Mouse (Mus musculus) lung, embryonic 16.5 days (tissue): ENCODE measurements around the gene Nid2. TPM values are rescaled to one million over a fixed set of nuclear protein-coding genes. Genes with fewer than 3 reads are reported as not detected.

Experiments used
- ATAC-seq: fragments of 200-750 bp; cut with Nextera tagmentation; 2 replicates; pipeline ENCODE4 v1.8.0; 2017; ENCODE audit warnings: low read depth, mild to moderate bottlenecking, moderate library complexity
- H3K27ac ChIP-seq: fragments of 300-500 bp; sonication (generic); 2 replicates; pipeline ENCODE4 v1.5.1; 2014; ENCODE audit warnings: mild to moderate bottlenecking, control low read depth, low read length
- H3K27me3 ChIP-seq: fragments of 300-500 bp; sonication (generic); 2 replicates; pipeline ENCODE4 v1.6.1; 2014; ENCODE audit warnings: low read depth, low read length, mixed read lengths; ENCODE audit not compliant: control insufficient read depth, insufficient read depth
- H3K36me3 ChIP-seq: fragments of 300-500 bp; sonication (generic); 2 replicates; pipeline ENCODE4 v1.6.1; 2014; ENCODE audit warnings: low read length; ENCODE audit not compliant: control insufficient read depth, insufficient read depth
- H3K4me1 ChIP-seq: fragments of 300-500 bp; sonication (generic); replicated peaks from 2 replicates; pipeline ENCODE4 v1.6.1; 2014; ENCODE audit warnings: low read length, mixed read lengths; ENCODE audit not compliant: control insufficient read depth, insufficient read depth
- H3K4me2 ChIP-seq: fragments of 300-500 bp; sonication (generic); 2 replicates; pipeline ENCODE4 v1.6.1; 2014; ENCODE audit warnings: low read depth, low read length, control low read depth
- H3K4me3 ChIP-seq: fragments of 300-500 bp; sonication (generic); 2 replicates; pipeline ENCODE4 v1.5.1; 2014; ENCODE audit warnings: mild to moderate bottlenecking, low read length, control low read depth
- H3K9ac ChIP-seq: fragments of 300-500 bp; sonication (generic); 2 replicates; pipeline ENCODE4 v1.6.1; 2014; ENCODE audit warnings: low read length, control low read depth
- H3K9me3 ChIP-seq: fragments of 300-500 bp; sonication (generic); 2 replicates; pipeline ENCODE4 v1.6.1; 2016; ENCODE audit warnings: low read length; ENCODE audit not compliant: control insufficient read depth
- WGBS: fragments of 180-500 bp; shearing (Covaris S2); extraction: QIAGEN DNeasy Blood & Tissue Kit; methylation state at CpG from one replicate; pipeline ENCODE4 v1.1.7; 2014; 5-methylcytosine and 5-hydroxymethylcytosine counted together
- polyA plus RNA-seq: library from polyadenylated mRNA; unstranded; fragments of >200 nt; fragmentation: Nextera tagmentation; extraction: Ambion mirVana; gene quantifications from 2 replicates; pipeline ENCODE4 v1.2.1, GENCODE M21; 2015

Nid2 gene
- polyA plus RNA-seq, 1 experiment from 2014 or later, result 114 TPM

GRCm38 (mm10) chr14:19719077-19719476 is 32.0 kb upstream of the Nid2 start:
- no peaks in the 10 kb centered on the region for H3K4me1 ChIP-seq
- H3K9me3 ChIP-seq, result no peaks in the 10 kb centered on the region
- H3K27ac ChIP-seq, result no peak overlapping the region
- no peaks in the 10 kb centered on the region for H3K27me3 ChIP-seq
- no peak overlapping the region for H3K4me3 ChIP-seq
- WGBS, result 68% methylated on average over 3 of the region's 3 CpGs
- no peak overlapping the region for H3K4me2 ChIP-seq
- no peak overlapping the region for H3K9ac ChIP-seq
- no peaks in the 10 kb centered on the region for H3K36me3 ChIP-seq
- ATAC-seq, result no peak

- 74% methylated on average over 2 of the region's 2 CpGs for WGBS
- Histone ChIP-seq H3K9ac (no peak overlapping the region), H3K4me2 (no peak overlapping the region)
Measured at GRCm38 (mm10) chr14:19720044-19720611, 30.9 kb upstream of the Nid2 start.

DNA sequence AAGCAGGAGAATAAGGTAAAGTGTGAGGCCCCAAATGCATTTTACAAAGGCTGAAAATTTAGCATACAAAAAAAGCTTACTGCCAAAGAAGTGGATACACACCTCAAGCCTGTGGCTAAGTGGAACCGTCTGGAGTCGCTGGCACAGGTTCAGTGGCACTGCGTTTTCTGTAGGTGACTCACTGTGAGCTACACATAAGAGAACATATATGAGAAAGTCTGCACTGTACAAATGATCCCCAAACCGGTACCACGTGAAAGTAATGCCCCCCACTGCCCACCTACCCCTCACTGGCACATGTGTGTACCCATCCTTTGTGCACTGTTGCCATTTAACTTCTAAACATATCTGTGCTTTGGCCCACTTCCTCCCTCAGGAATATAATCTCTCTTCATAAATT is 22.8 kb upstream of the Nid2 start:
- H3K4me2 ChIP-seq, result no peak overlapping the region
- 63% methylated on average over 5 of the region's 5 CpGs for WGBS
- no peak overlapping the region for H3K4me3 ChIP-seq
- no peak overlapping the region for H3K9ac ChIP-seq
- no peaks in the 10 kb centered on the region for H3K9me3 ChIP-seq
- H3K4me1 ChIP-seq, result peaks cover 14% of the 10 kb centered on the region
- H3K27ac ChIP-seq, result peak overlapping the region; percentile 78
- ATAC-seq, result 0 out of 2 replicates have a peak, but pooled peaks have one; percentile 40
- H3K36me3 ChIP-seq, result no peaks in the 10 kb centered on the region
- no peaks in the 10 kb centered on the region for H3K27me3 ChIP-seq

More at GRCm38 (mm10) chr14:19720044-19720611, 30.9 kb upstream of the Nid2 start:
- no peaks in the 10 kb centered on the region for H3K27me3 ChIP-seq
- no peak for ATAC-seq
- H3K4me3 ChIP-seq, result no peak overlapping the region
- H3K27ac ChIP-seq, result no peak overlapping the region
- no peaks in the 10 kb centered on the region for H3K4me1 ChIP-seq
- no peaks in the 10 kb centered on the region for H3K9me3 ChIP-seq
- no peaks in the 10 kb centered on the region for H3K36me3 ChIP-seq

DNA sequence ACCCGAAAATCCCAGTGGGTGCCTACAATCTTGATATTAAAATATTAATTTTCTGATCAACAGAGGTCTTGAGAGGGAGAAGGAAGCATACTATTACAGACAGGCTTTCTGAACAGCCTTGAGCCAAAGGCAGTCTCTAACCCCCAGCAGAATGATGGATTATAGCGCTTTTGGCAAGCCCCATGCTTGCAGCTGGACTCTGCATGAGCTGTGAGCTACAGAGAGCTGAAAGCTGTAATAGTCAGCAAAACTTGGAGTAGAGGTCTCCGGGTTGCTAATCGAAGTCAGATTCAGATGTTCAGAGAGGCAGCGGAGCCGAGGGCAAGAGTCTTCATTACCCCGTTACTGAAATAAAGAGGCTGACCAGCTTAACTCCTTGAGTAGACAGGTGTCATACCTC is 22.3 kb upstream of the Nid2 start:
- Histone ChIP-seq H3K9ac (no peak overlapping the region), H3K27ac (peak overlapping the region; percentile 78), H3K9me3 (no peaks in the 10 kb centered on the region), H3K27me3 (no peaks in the 10 kb centered on the region), H3K36me3 (no peaks in the 10 kb centered on the region), H3K4me2 (no peak overlapping the region), H3K4me1 (peaks cover 18% of the 10 kb centered on the region), H3K4me3 (no peak overlapping the region)
- 53% methylated on average over 7 of the region's 7 CpGs for WGBS
- ATAC-seq, result peak; percentile 92

DNA sequence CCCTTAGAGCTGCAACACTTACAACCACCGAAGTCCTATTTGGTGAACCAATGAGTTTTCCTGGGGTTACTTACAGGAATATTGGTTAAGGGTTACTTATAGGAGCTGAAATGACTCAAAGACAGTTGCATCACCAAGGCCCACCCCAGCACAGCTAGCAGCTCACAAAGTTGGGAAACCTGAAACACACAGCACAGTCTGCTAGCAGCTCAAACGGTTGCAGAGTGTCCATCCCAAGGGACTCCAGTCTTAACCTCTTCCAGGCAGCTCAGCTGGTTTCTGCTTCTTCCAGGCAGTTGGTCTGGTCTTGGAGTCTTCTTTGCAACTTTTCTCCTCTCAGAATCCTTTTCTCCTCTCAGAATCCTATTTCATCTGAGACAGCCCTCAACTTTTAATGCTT is 19.0 kb upstream of the Nid2 start:
- H3K27ac ChIP-seq, result no peak overlapping the region
- WGBS, result 73% methylated on average over 2 of the region's 2 CpGs

DNA sequence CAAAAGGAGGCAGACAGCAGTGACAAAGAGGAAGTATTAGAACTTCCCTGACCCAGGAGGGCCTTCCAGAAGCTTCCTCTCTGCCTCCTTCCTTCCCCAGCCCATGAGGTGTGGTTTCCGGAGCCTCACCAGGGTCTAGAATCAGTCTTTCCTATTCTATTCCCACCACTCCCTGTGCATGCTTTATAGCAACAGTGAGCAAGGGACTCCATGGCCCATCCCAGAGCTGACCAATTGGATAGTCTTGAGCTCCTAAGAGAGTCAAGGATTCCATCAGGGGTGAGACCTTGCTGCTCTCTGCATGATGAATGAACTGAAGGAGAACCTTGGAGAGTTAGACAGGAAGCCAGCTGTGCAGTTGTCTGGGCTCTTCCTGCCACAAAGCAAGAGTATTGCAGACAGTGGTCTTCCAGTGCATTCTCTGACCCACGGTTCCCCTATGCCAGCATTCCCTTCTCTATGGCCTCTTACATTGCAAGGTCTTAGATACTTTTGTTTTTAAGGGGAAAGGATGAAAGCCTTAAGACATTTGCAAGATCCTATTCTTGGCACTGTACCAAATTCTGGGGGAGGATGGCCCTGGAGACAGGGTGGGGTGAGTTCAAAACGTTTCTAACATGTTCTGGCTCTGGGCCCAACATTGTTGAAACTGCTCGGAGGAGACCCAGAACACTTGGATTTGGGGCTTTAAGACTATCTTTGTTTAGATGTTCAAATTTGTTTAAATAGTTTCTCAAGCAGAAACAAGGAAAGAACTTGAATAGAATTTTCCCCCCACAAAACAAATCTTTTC is 17.4 kb upstream of the Nid2 start:
- WGBS, result 22% methylated on average over 4 of the region's 4 CpGs
- Histone ChIP-seq H3K9me3 (no peaks in the 10 kb centered on the region), H3K27me3 (no peaks in the 10 kb centered on the region), H3K27ac (peak overlapping the region; percentile 82), H3K4me1 (peaks cover 27% of the 10 kb centered on the region), H3K4me3 (no peak overlapping the region), H3K9ac (no peak overlapping the region), H3K4me2 (no peak overlapping the region), H3K36me3 (no peaks in the 10 kb centered on the region)
- peak; percentile 67 for ATAC-seq

More for the DNA sequence above, 19.0 kb upstream of the Nid2 start:
- no peak overlapping the region for H3K9ac ChIP-seq
- H3K4me3 ChIP-seq, result no peak overlapping the region
- H3K4me1 ChIP-seq, result peaks cover 30% of the 10 kb centered on the region
- no peak overlapping the region for H3K4me2 ChIP-seq
- no peaks in the 10 kb centered on the region for H3K9me3 ChIP-seq
- H3K27me3 ChIP-seq, result no peaks in the 10 kb centered on the region
- ATAC-seq, result no peak
- H3K36me3 ChIP-seq, result no peaks in the 10 kb centered on the region

DNA sequence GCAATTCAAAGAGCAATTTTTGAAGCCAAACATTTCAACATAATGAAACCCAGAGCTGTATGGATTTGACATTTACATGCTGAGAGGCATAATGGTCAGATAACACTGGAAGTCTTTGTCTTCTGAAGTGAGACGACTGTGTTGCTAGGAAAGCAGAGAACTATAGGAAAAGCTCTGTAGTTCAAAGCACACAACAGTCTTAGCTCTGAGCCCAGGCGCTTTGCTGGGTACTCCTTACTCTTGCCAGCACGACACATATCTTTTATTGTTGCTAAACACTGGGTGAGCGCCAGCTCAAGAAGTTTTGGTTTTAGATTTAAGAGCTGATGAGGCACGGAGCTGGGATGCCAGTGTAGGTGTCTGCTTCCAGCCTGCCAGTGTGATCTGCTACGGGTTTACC is 15.8 kb upstream of the Nid2 start:
- Histone ChIP-seq H3K27ac (peak overlapping the region; percentile 19), H3K9ac (no peak overlapping the region), H3K9me3 (no peaks in the 10 kb centered on the region), H3K4me2 (no peak overlapping the region), H3K4me3 (no peak overlapping the region), H3K4me1 (peaks cover 24% of the 10 kb centered on the region), H3K27me3 (no peaks in the 10 kb centered on the region), H3K36me3 (no peaks in the 10 kb centered on the region)
- 45% methylated on average over 6 of the region's 6 CpGs for WGBS
- ATAC-seq, result no peak

DNA sequence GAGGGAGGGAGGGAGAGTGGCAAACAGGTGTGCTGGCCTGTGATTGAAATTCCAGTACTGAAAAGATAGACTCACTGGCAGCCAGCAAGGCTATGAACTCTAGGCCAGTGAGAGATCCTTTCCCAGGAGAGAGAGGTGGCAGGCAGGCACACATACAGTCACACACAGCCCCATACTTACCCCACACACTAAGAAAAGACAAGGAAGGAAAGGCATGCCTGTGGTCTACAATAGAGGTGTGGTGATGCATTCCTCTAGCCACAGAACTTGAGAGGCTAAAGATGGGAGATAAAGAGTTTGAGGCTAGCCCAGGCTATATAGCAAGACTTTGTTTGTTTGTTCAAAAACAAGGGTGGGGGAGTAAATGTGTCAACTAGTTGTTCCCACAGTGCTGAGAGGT is 13.5 kb upstream of the Nid2 start:
- peak overlapping the region; percentile 32; the same call in 1 of the 2 replicates for H3K9ac ChIP-seq
- H3K4me2 ChIP-seq, result no peak overlapping the region
- H3K36me3 ChIP-seq, result no peaks in the 10 kb centered on the region
- H3K27me3 ChIP-seq, result no peaks in the 10 kb centered on the region
- peaks cover 24% of the 10 kb centered on the region for H3K4me1 ChIP-seq
- no peak overlapping the region for H3K4me3 ChIP-seq
- no peaks in the 10 kb centered on the region for H3K9me3 ChIP-seq
- peak overlapping the region; percentile 96 for H3K27ac ChIP-seq
- ATAC-seq, result peak; percentile 1; the same call in 1 of the 2 replicates

- Histone ChIP-seq H3K9me3 (no peaks in the 10 kb centered on the region), H3K4me1 (peaks cover 22% of the 10 kb centered on the region), H3K4me2 (no peak overlapping the region), H3K9ac (peak overlapping the region; percentile 32; the same call in 1 of the 2 replicates), H3K4me3 (no peak overlapping the region), H3K27me3 (no peaks in the 10 kb centered on the region), H3K27ac (peak overlapping the region; percentile 96), H3K36me3 (no peaks in the 10 kb centered on the region)
- peak; percentile 79 for ATAC-seq
- WGBS, result 19% methylated on average over 5 of the region's 5 CpGs
Measured at GRCm38 (mm10) chr14:19738094-19738843, 12.8 kb upstream of the Nid2 start.
